Mouse (Mus musculus): Measurements from ENCODE around the gene Sik2. TPM values are rescaled to one million over a fixed set of nuclear protein-coding genes. Genes with fewer than 3 reads are reported as not detected.

The Sik2 gene
- polyA plus RNA-seq, 1 experiment from 2014 or later, result 17.9 TPM

GRCm38 (mm10) chr9:50900026-50900920 is 108.6 kb downstream of the Sik2 start:
- peak overlapping the region; percentile 74 for H3K27ac ChIP-seq
- peak overlapping the region; percentile 5; the same call in 1 of the 2 replicates for H3K4me2 ChIP-seq (replicated peaks)
- peaks cover 23% of the 10 kb centered on the region for H3K4me1 ChIP-seq
- no peak overlapping the region for H3K9ac ChIP-seq
- peak; percentile 81 for ATAC-seq (ENCODE audit: low FRiP score, low read depth)
- H3K4me3 ChIP-seq, result no peak overlapping the region
- no peaks in the 10 kb centered on the region for H3K9me3 ChIP-seq
- no peaks in the 10 kb centered on the region for H3K27me3 ChIP-seq
- WGBS, result 49% methylated on average over 7 of the region's 7 CpGs
- peaks cover 39% of the 10 kb centered on the region for H3K36me3 ChIP-seq

GRCm38 (mm10) chr9:50893665-50894064 is 115.2 kb downstream of the Sik2 start:
- Histone ChIP-seq H3K4me2 (replicated peaks) (no peak overlapping the region), H3K9me3 (no peaks in the 10 kb centered on the region), H3K9ac (no peak overlapping the region), H3K4me1 (peaks cover 5% of the 10 kb centered on the region; the same call in 1 of the 2 replicates), H3K36me3 (peaks cover 58% of the 10 kb centered on the region), H3K27ac (no peak overlapping the region), H3K27me3 (no peaks in the 10 kb centered on the region), H3K4me3 (no peak overlapping the region)
- 83% methylated on average over 4 of the region's 4 CpGs for WGBS
- no peak for ATAC-seq (ENCODE audit: low FRiP score, low read depth)

DNA sequence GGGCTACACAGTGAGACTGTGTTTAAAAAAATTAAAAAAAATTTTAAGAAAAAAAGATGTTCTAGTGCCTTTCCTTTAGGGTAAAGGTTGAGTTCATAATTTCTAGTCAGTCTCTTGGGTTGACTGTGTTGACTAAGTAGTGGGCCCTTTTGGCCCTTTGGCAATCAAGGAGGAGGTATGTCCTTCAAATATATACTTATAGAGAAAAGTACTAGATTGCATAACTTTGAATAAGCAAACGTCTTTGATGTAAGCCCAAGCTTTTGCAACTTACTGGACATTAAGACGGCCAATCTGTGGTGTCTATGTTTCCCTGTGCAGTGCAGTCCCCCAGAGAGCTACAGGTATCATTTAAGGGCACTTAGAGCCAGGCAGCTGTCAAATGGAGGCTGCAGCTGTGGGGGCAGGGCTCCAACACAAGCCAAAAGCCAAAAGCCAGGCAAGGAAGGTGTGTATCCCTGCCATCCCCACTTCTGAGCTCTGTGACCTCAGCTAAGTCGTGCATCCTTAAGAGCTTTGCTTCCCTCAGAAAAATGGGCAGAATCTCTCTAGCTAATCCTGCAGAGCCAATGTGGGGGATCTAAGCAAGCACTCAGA is 118.3 kb downstream of the Sik2 start:
- Histone ChIP-seq H3K9me3 (no peaks in the 10 kb centered on the region), H3K4me1 (peaks cover 22% of the 10 kb centered on the region), H3K27me3 (no peaks in the 10 kb centered on the region), H3K36me3 (peaks cover 39% of the 10 kb centered on the region), H3K4me3 (no peak overlapping the region), H3K9ac (no peak overlapping the region), H3K4me2 (replicated peaks) (no peak overlapping the region), H3K27ac (no peak overlapping the region)
- ATAC-seq (ENCODE audit: low FRiP score, low read depth), result no peak
- WGBS, result 71% methylated on average over 3 of the region's 3 CpGs

DNA sequence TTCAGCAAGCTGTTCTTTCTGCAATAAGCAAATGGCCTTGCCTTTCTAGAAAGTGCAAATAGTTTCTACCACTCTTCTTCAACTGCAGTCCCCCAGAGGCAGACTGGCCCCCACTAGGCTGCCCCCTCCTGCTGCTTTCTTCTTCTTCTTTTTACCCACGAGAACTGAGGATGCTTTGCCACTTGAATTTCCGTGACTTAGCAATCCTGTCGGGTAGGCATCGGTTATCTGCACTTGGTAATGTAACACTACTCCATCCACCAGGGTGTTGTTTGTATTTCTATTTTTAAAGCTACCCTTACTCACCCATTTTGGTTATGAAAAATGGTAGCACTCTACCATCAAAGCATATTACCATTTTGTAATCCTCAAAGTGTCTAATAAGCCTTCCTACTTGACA is 118.9 kb downstream of the Sik2 start:
- Histone ChIP-seq H3K4me3 (no peak overlapping the region), H3K9me3 (no peaks in the 10 kb centered on the region), H3K9ac (no peak overlapping the region), H3K27ac (no peak overlapping the region), H3K27me3 (no peaks in the 10 kb centered on the region), H3K36me3 (peaks cover 33% of the 10 kb centered on the region), H3K4me2 (replicated peaks) (no peak overlapping the region), H3K4me1 (peaks cover 28% of the 10 kb centered on the region)
- WGBS, result 89% methylated on average over 4 of the region's 4 CpGs
- no peak for ATAC-seq (ENCODE audit: low FRiP score, low read depth)

- no peak overlapping the region for H3K4me2 ChIP-seq (replicated peaks)
- peaks cover 36% of the 10 kb centered on the region for H3K4me1 ChIP-seq
- no peaks in the 10 kb centered on the region for H3K27me3 ChIP-seq
- no peak overlapping the region for H3K4me3 ChIP-seq
- peaks cover 25% of the 10 kb centered on the region for H3K36me3 ChIP-seq
- 56% methylated on average over 6 of the region's 6 CpGs for WGBS
- H3K9me3 ChIP-seq, result no peaks in the 10 kb centered on the region
- no peak for ATAC-seq (ENCODE audit: low FRiP score, low read depth)
- no peak overlapping the region for H3K27ac ChIP-seq
- no peak overlapping the region for H3K9ac ChIP-seq
Measured at GRCm38 (mm10) chr9:50889211-50889610, 119.7 kb downstream of the Sik2 start.

- WGBS, result 44% methylated on average over 4 of the region's 4 CpGs
- H3K27me3 ChIP-seq, result no peaks in the 10 kb centered on the region
- no peak for ATAC-seq (ENCODE audit: low FRiP score, low read depth)
- H3K36me3 ChIP-seq, result peaks cover 21% of the 10 kb centered on the region
- no peak overlapping the region for H3K27ac ChIP-seq
- no peaks in the 10 kb centered on the region for H3K9me3 ChIP-seq
- H3K9ac ChIP-seq, result no peak overlapping the region
- H3K4me2 ChIP-seq (replicated peaks), result no peak overlapping the region
- peaks cover 48% of the 10 kb centered on the region for H3K4me1 ChIP-seq
- H3K4me3 ChIP-seq, result no peak overlapping the region
Measured at GRCm38 (mm10) chr9:50887351-50887750, 121.5 kb downstream of the Sik2 start.

DNA sequence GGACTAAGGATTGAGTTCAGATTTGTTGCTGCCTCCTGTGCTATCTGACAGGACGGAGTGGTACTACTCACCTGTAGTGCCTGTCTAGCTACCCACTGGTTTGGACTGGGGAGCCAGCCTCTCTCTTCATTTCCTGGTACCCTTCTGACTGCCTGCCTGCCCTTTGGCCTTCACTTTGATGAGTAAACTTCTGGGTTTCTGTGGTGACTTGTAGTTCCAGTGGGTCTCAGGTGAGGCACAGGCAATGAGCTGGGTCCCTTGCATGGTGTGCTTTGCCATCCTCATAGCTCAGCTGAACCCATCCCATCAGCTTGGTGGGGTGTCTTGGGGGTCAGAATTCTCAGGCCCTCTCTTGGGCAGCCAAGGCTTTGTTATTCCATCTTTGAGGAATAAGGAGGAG is 122.0 kb downstream of the Sik2 start:
- H3K4me3 ChIP-seq, result no peak overlapping the region
- H3K4me2 ChIP-seq (replicated peaks), result no peak overlapping the region
- no peak overlapping the region for H3K27ac ChIP-seq
- H3K4me1 ChIP-seq, result peaks cover 48% of the 10 kb centered on the region
- no peaks in the 10 kb centered on the region for H3K9me3 ChIP-seq
- H3K9ac ChIP-seq, result no peak overlapping the region
- 96% methylated on average over 1 of the region's 1 CpGs for WGBS
- H3K36me3 ChIP-seq, result peaks cover 20% of the 10 kb centered on the region
- no peaks in the 10 kb centered on the region for H3K27me3 ChIP-seq
- ATAC-seq (ENCODE audit: low FRiP score, low read depth), result no peak

GRCm38 (mm10) chr9:50885600-50885987 is 123.3 kb downstream of the Sik2 start:
- no peak overlapping the region; the same call in 1 of the 2 replicates for H3K9ac ChIP-seq
- H3K27ac ChIP-seq, result peak overlapping the region; percentile 76; the same call in 1 of the 2 replicates
- no peak overlapping the region for H3K4me3 ChIP-seq
- no peak overlapping the region; the same call in 1 of the 2 replicates for H3K4me2 ChIP-seq (replicated peaks)
- peaks cover 48% of the 10 kb centered on the region for H3K4me1 ChIP-seq
- H3K36me3 ChIP-seq, result peaks cover 29% of the 10 kb centered on the region
- H3K27me3 ChIP-seq, result no peaks in the 10 kb centered on the region
- WGBS, result 31% methylated on average over 1 of the region's 1 CpGs
- no peak for ATAC-seq (ENCODE audit: low FRiP score, low read depth)
- no peaks in the 10 kb centered on the region for H3K9me3 ChIP-seq

DNA sequence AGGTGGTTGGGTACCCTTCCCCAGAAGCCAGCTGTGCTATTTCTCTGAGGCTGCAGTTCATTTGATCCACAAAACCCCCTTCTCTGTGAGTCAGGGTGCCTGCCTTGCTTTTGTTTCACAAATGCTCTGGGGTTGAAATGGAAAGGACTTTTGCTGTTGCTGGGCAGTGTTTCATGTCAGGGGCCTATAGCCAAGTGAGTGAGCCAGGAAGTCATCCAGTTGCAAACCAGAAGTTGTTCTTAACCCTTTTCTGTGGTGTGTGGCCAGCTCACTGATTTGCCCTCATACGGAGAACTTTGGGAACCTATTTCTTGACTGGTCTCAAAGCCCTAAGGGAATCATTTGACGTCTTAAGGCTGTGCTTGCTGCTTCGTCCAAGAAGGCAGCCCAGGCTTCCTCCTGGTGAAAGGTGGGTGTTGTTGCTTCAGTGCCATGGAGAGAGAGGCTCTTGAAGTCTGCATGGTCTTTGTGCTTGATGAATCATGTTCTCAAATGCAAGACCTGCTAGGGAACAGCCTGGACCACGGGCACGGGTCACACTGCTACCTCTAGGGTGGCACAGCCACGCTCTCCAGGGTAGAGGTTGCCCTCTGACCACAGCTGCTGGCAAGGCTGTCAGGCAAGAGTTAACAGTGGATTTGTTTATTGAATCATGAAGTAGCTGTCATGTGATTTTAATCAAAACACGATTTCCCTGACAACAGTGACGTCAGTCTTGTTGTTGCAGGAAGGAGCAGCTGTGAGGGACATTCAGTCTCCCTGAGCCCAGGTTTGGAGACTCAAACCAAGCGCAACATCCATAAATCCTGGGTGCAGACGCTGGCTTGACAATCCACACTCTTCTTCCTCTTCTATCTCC is 123.9 kb downstream of the Sik2 start:
- peak overlapping the region; percentile 76 for H3K27ac ChIP-seq
- H3K4me2 ChIP-seq (replicated peaks), result peak overlapping the region; percentile 14
- no peak overlapping the region; the same call in 1 of the 2 replicates for H3K9ac ChIP-seq
- no peak overlapping the region for H3K4me3 ChIP-seq
- no peaks in the 10 kb centered on the region for H3K27me3 ChIP-seq
- 0 out of 2 replicates have a peak, but pooled peaks have one; percentile 15 for ATAC-seq (ENCODE audit: low FRiP score, low read depth)
- H3K9me3 ChIP-seq, result no peaks in the 10 kb centered on the region
- H3K4me1 ChIP-seq, result peaks cover 48% of the 10 kb centered on the region
- 45% methylated on average over 10 of the region's 10 CpGs for WGBS
- H3K36me3 ChIP-seq, result peaks cover 35% of the 10 kb centered on the region

- Histone ChIP-seq H3K9me3 (no peaks in the 10 kb centered on the region), H3K4me2 (replicated peaks) (0 out of 2 replicates have a peak overlapping the region, but pooled peaks have one; percentile 14), H3K27me3 (no peaks in the 10 kb centered on the region), H3K36me3 (peaks cover 44% of the 10 kb centered on the region), H3K4me3 (no peak overlapping the region), H3K9ac (no peak overlapping the region), H3K4me1 (peaks cover 46% of the 10 kb centered on the region), H3K27ac (peak overlapping the region; percentile 76; the same call in 1 of the 2 replicates)
- WGBS, result 72% methylated on average over 8 of the region's 8 CpGs
- ATAC-seq (ENCODE audit: low FRiP score, low read depth), result no peak
Measured at GRCm38 (mm10) chr9:50884093-50884492, 124.8 kb downstream of the Sik2 start.

- H3K4me2 ChIP-seq (replicated peaks), result no peak overlapping the region
- WGBS, result 92% methylated on average over 2 of the region's 2 CpGs
- peaks cover 58% of the 10 kb centered on the region for H3K36me3 ChIP-seq
- ATAC-seq (ENCODE audit: low FRiP score, low read depth), result no peak
- no peak overlapping the region for H3K27ac ChIP-seq
- peaks cover 34% of the 10 kb centered on the region for H3K4me1 ChIP-seq
- no peaks in the 10 kb centered on the region for H3K9me3 ChIP-seq
- H3K9ac ChIP-seq, result no peak overlapping the region
- no peaks in the 10 kb centered on the region for H3K27me3 ChIP-seq
- H3K4me3 ChIP-seq, result no peak overlapping the region
Measured at GRCm38 (mm10) chr9:50882183-50882582, 126.7 kb downstream of the Sik2 start.

Data from limb, embryonic 13.5 days (tissue).